Comparison of ENCODE assay signal across 33 mouse cellular contexts in the genomic region with DNA sequence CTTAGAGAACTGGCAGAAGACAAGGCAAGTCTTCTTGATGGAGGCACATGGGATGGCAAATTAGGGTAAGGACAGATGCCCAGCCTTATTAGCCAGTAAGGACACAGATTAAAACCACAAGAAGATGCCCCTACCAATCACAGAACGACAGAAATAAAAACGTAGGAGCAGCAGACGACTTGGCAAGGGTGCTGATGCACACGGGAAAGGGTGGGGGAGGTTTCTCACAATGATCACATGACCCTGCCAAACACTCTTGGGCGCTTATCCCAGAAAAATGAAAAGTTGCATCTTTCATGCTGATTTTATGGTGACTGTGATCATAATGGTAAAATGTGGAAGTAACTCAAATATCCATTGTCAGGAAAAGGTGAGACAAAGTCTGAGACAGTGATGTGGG.
DNase-seq lines count a peak whose midpoint lies in the region; ATAC-seq lines count a peak whose summit lies in the region.
"Had no signal": no experiment of that assay in that cellular context is flagged by ENCODE, and none has a peak within 500 bp of the region (broad histone marks: within the 10 kb centered on the region; RNA-seq: fewer than 3 reads in every experiment).

No protein-coding gene starts in this region.

- ATAC-seq in frontal cortex, adult (ENCODE audit: low TSS enrichment), result peak; percentile 17; the same call in 1 of the 2 replicates
- no peak for ATAC-seq in midbrain, embryonic 11.5 days (ENCODE audit: low FRiP score)
- no peak for ATAC-seq in midbrain, embryonic 16.5 days
- ATAC-seq: intestine, embryonic 16.5 days; lung, postnatal 0 days had no signal

- H3K27me3 ChIP-seq in midbrain, embryonic 11.5 days (ENCODE audit: control insufficient read depth, insufficient read depth, low read length), result no peaks in the 10 kb centered on the region
- H3K27me3 ChIP-seq in midbrain, embryonic 16.5 days (ENCODE audit: control insufficient read depth, insufficient read depth, low read depth, low read length), result no peaks in the 10 kb centered on the region
- H3K27me3 ChIP-seq: embryonic facial prominence, embryonic 15.5 days; heart, embryonic 12.5 days; hindbrain, embryonic 13.5 days; limb, embryonic 15.5 days; liver, embryonic 13.5 days; neural tube, embryonic 15.5 days had no signal

- no peak overlapping the region for H3K9ac ChIP-seq in midbrain, embryonic 11.5 days (ENCODE audit: low read length)
- no peak overlapping the region for H3K9ac ChIP-seq in midbrain, embryonic 16.5 days (ENCODE audit: low read depth, low read length)
- H3K9ac ChIP-seq: embryonic facial prominence, embryonic 15.5 days; heart, embryonic 12.5 days; hindbrain, embryonic 13.5 days; limb, embryonic 15.5 days; liver, embryonic 13.5 days; neural tube, embryonic 15.5 days had no signal

- H3K4me3 ChIP-seq in midbrain, embryonic 11.5 days (ENCODE audit: low read depth, low read length), result no peak overlapping the region
- H3K4me3 ChIP-seq in midbrain, embryonic 16.5 days (ENCODE audit: low read depth, low read length), result no peak overlapping the region
- H3K4me3 ChIP-seq: embryonic facial prominence, embryonic 10.5 days; embryonic facial prominence, embryonic 15.5 days; heart, adult 2 months; heart, embryonic 12.5 days; hindbrain, embryonic 13.5 days; limb, embryonic 10.5 days; limb, embryonic 15.5 days; liver, embryonic 13.5 days; neural tube, embryonic 15.5 days had no signal

- WGBS in midbrain, embryonic 11.5 days, result 85% methylated on average over 5 of the region's 5 CpGs
- 82% methylated on average over 5 of the region's 5 CpGs for WGBS in midbrain, embryonic 16.5 days

- no peak overlapping the region for H3K27ac ChIP-seq in midbrain, embryonic 11.5 days (ENCODE audit: low read depth, low read length)
- H3K27ac ChIP-seq in midbrain, embryonic 16.5 days (ENCODE audit: low read length), result no peak overlapping the region
- H3K27ac ChIP-seq: embryonic facial prominence, embryonic 10.5 days; embryonic facial prominence, embryonic 15.5 days; heart, adult 2 months; hindbrain, embryonic 13.5 days; kidney, postnatal 0 days; limb, embryonic 10.5 days; limb, embryonic 15.5 days; liver, embryonic 13.5 days; macrophage; neural tube, embryonic 15.5 days had no signal

- no peaks in the 10 kb centered on the region for H3K36me3 ChIP-seq in midbrain, embryonic 11.5 days (ENCODE audit: control insufficient read depth, insufficient read depth, low read length)
- H3K36me3 ChIP-seq in midbrain, embryonic 16.5 days (ENCODE audit: control insufficient read depth, insufficient read depth, low read length), result no peaks in the 10 kb centered on the region
- H3K36me3 ChIP-seq: embryonic facial prominence, embryonic 10.5 days; embryonic facial prominence, embryonic 15.5 days; heart, embryonic 12.5 days; hindbrain, embryonic 13.5 days; limb, embryonic 10.5 days; limb, embryonic 15.5 days; liver, embryonic 13.5 days; neural tube, embryonic 15.5 days had no signal

- H3K9me3 ChIP-seq in midbrain, embryonic 11.5 days (ENCODE audit: control insufficient read depth, low read length), result no peaks in the 10 kb centered on the region
- H3K9me3 ChIP-seq in midbrain, embryonic 16.5 days (replicated peaks; ENCODE audit: control insufficient read depth, low read length, poor library complexity, severe bottlenecking), result no peaks in the 10 kb centered on the region
- H3K9me3 ChIP-seq: embryonic facial prominence, embryonic 10.5 days; embryonic facial prominence, embryonic 15.5 days; heart, embryonic 12.5 days; hindbrain, embryonic 13.5 days; limb, embryonic 10.5 days; limb, embryonic 15.5 days; liver, embryonic 13.5 days; neural tube, embryonic 15.5 days had no signal

- DNase-seq in cerebellum, postnatal 10 days, result peak; percentile 34 to 46
- no peak for DNase-seq in cerebellum, adult 9-11 months
- no peak for DNase-seq in frontal cortex, postnatal 14 days (ENCODE audit: low spot score in 2 of 2)
- peak; percentile 53 for DNase-seq in midbrain, embryonic 11.5 days (ENCODE audit: low spot score, missing footprints)
- no peak for DNase-seq in left cerebral cortex, adult 8-10 months (ENCODE audit: low spot score in 2 of 2)
- DNase-seq in thymus, postnatal 0 days (ENCODE audit: low spot score), result no peak
- DNase-seq: adrenal gland, adult 2 months; adrenal gland, postnatal 36 days; cerebellum, postnatal 25 days; gastrocnemius, postnatal 25 days; heart, adult 2 months; heart, postnatal 4 days; kidney, adult 8-10 months; kidney, postnatal 4 days; liver, embryonic 13.5 days; lung, adult 18-20 months; midbrain, embryonic 14.5 days; retina, postnatal 1 day; spleen, adult 18-20 months; thymus, postnatal 25 days had no signal

- no peak overlapping the region for H3K4me2 ChIP-seq in midbrain, embryonic 11.5 days
- H3K4me2 ChIP-seq in midbrain, embryonic 16.5 days (ENCODE audit: low read length), result no peak overlapping the region
- H3K4me2 ChIP-seq: embryonic facial prominence, embryonic 15.5 days; heart, embryonic 12.5 days; hindbrain, embryonic 13.5 days; limb, embryonic 15.5 days; liver, embryonic 13.5 days; neural tube, embryonic 15.5 days had no signal

- H3K4me1 ChIP-seq in midbrain, embryonic 11.5 days (ENCODE audit: control insufficient read depth, insufficient read depth, low read length), result no peaks in the 10 kb centered on the region
- peaks cover 6% of the 10 kb centered on the region for H3K4me1 ChIP-seq in midbrain, embryonic 16.5 days (ENCODE audit: control insufficient read depth, insufficient read depth, low read length)
- H3K4me1 ChIP-seq: embryonic facial prominence, embryonic 15.5 days; heart, embryonic 12.5 days; limb, embryonic 15.5 days had no signal

Comparison
In these comparisons a context has a peak if more than half of its experiments do, and no peak if none do; other contexts are left out.
1. DNase-seq: peak in cerebellum, postnatal 10 days (2 of 2) and midbrain, embryonic 11.5 days (single experiment); none in cerebellum, adult 9-11 months (single experiment), frontal cortex, postnatal 14 days (0 of 2), left cerebral cortex, adult 8-10 months (0 of 2) and thymus, postnatal 0 days (single experiment).